Mouse (Mus musculus): Measurements from ENCODE around the gene Tor1aip2.

GRCm38 (mm10) chr1:156076474-156076873, 41.3 kb downstream of the Tor1aip2 start:
- TF ChIP-seq POLR2A (IDR thresholded peaks at IDR 0.05; ENCODE audit: borderline replicate concordance, insufficient read depth, low read length) (no peak), CTCF (IDR thresholded peaks at IDR 0.05; ENCODE audit: borderline replicate concordance, insufficient read depth, low read depth, low read length) (no peak)

Data from cerebellum, adult 2 months (tissue).